Mouse (Mus musculus): ENCODE results near the gene Clip4. TPM values are rescaled to one million over a fixed set of nuclear protein-coding genes. Genes with fewer than 3 reads are reported as not detected.

Gene Clip4
- total RNA-seq, 4 experiments from 2014 or later, result 17.2 to 42.7 (median 29.7) TPM

GRCm38 (mm10) chr17:71795521-71796205 lies 27.4 kb downstream of the Clip4 start:
- DNase-seq, result peak; percentile 14

GRCm38 (mm10) chr17:71803456-71803855 lies 35.2 kb downstream of the Clip4 start:
- DNase-seq, result no peak

GRCm38 (mm10) chr17:71803876-71804275 lies 35.6 kb downstream of the Clip4 start:
- no peak for DNase-seq

GRCm38 (mm10) chr17:71811070-71811469 lies 42.8 kb downstream of the Clip4 start:
- DNase-seq, result no peak

- no peak for DNase-seq
These were observed 48.0 kb downstream of the Clip4 start for GRCm38 (mm10) chr17:71816136-71816864.

- DNase-seq, result no peak
These were observed 55.5 kb downstream of the Clip4 start for GRCm38 (mm10) chr17:71823622-71824306.

- DNase-seq, result no peak
These were observed 58.3 kb downstream of the Clip4 start for GRCm38 (mm10) chr17:71826603-71827002.

GRCm38 (mm10) chr17:71827627-71828026 lies 59.4 kb downstream of the Clip4 start:
- no peak for DNase-seq

GRCm38 (mm10) chr17:71828647-71829414 lies 60.6 kb downstream of the Clip4 start:
- no peak for DNase-seq

GRCm38 (mm10) chr17:71831960-71832359 lies 63.7 kb downstream of the Clip4 start:
- DNase-seq, result no peak

GRCm38 (mm10) chr17:71862184-71862583 lies 93.9 kb downstream of the Clip4 start:
- DNase-seq, result no peak

GRCm38 (mm10) chr17:71862895-71863294 lies 94.6 kb downstream of the Clip4 start:
- no peak for DNase-seq

- DNase-seq, result no peak
These were observed 95.8 kb downstream of the Clip4 start for GRCm38 (mm10) chr17:71864039-71864438.

- no peak for DNase-seq
These were observed 97.2 kb downstream of the Clip4 start for GRCm38 (mm10) chr17:71865437-71865836.

GRCm38 (mm10) chr17:71867892-71868291 lies 99.6 kb downstream of the Clip4 start:
- DNase-seq, result no peak

- DNase-seq, result no peak
These were observed 100.6 kb downstream of the Clip4 start for GRCm38 (mm10) chr17:71868828-71869227.

GRCm38 (mm10) chr17:71869372-71870231 lies 101.3 kb downstream of the Clip4 start:
- no peak for DNase-seq

- no peak for DNase-seq
These were observed 102.0 kb downstream of the Clip4 start for GRCm38 (mm10) chr17:71870232-71870621.

- no peak for DNase-seq
These were observed 102.4 kb downstream of the Clip4 start for GRCm38 (mm10) chr17:71870641-71871040.

- DNase-seq, result no peak
These were observed 103.7 kb downstream of the Clip4 start for GRCm38 (mm10) chr17:71871981-71872380.

GRCm38 (mm10) chr17:71872976-71873375 lies 104.7 kb downstream of the Clip4 start:
- no peak for DNase-seq

GRCm38 (mm10) chr17:71874077-71874476 lies 105.8 kb downstream of the Clip4 start:
- peak; percentile 11 for DNase-seq

All from adrenal gland, adult 8-10 months (tissue).